Mouse (Mus musculus) ES-E14 (cell line): ENCODE data around the gene Stat5a.

Source experiments
- CHD2 ChIP-seq: IDR thresholded peaks from 2 replicates; pipeline ENCODE4 v1.6.1; 2014; ENCODE audit warnings: mild to moderate bottlenecking, low read depth, low read length, inconsistent platforms
- HCFC1 ChIP-seq: IDR thresholded peaks from 2 replicates; pipeline ENCODE4 v1.6.1; 2012; ENCODE audit warnings: low read length, inconsistent platforms, borderline replicate concordance; ENCODE audit not compliant: insufficient read depth
- ZC3H11A ChIP-seq: IDR thresholded peaks from 2 replicates; pipeline ENCODE4 v1.6.1; 2012; ENCODE audit warnings: low read depth, mild to moderate bottlenecking, inconsistent platforms, low read length, borderline replicate concordance
- ZNF384 ChIP-seq: IDR thresholded peaks from 2 replicates; pipeline ENCODE4 v1.6.1; 2012; ENCODE audit warnings: low read depth, low read length, inconsistent platforms

DNA sequence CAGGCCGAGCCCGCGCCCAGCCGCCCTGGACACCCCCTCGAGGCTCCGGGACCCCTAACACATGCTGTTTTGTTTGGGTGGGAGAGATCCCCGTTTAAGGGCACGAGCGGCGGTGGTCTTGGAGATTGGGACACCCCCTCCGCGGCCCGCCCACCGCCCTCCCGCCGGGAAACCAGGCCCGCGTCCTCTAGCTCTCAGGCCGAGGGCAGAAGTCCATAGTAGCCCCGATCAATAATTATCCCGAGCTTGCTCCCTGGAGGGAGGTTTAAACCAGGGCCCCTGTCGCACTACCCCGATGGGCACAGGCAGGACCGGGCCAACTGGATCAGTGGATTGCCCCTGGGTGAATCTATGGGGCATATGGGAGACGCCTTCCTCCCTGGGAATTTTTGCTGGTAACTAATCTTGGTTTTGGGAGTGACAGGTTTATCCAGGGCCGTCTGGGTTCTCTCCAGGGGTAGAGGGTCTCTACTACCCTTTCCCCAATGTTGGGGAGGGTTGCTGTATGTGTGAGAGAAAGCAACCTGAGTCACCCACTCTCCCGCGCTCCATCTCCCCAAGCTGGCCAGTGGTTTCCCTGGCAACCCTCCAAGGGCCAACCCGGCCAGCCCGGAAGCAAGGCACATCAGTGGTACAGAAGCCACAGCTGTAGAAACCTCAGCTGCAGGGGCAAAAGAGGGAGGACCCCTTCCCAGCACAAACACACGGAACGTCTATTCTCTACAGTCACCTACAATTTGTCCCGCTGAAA lies 8.2 kb upstream of the Stat5a start:
- TF ChIP-seq ZNF384 = no peak
- no peak for TF ChIP-seq HCFC1
- no peak for TF ChIP-seq CHD2
- TF ChIP-seq ZC3H11A = no peak
